Mouse (Mus musculus) midbrain, embryonic 12.5 days (tissue): ENCODE results near the gene Tgfb1i1. TPM values are rescaled to one million over a fixed set of nuclear protein-coding genes. Genes with fewer than 3 reads are reported as not detected.

Source experiments
- ATAC-seq: fragments of 200-750 bp; cut with Nextera tagmentation; 2 replicates; pipeline ENCODE4 v1.8.0; 2017; ENCODE audit warnings: low read depth, moderate TSS enrichment, moderate library complexity; ENCODE audit not compliant: low FRiP score
- H3K27ac ChIP-seq: fragments of 300-500 bp; sonication (generic); replicated peaks from 2 replicates; pipeline ENCODE4 v1.5.1; 2016; ENCODE audit warnings: mild to moderate bottlenecking
- H3K27me3 ChIP-seq: fragments of 300-500 bp; sonication (generic); 2 replicates; pipeline ENCODE4 v1.6.1; 2016; ENCODE audit warnings: mild to moderate bottlenecking
- H3K36me3 ChIP-seq: fragments of 300-500 bp; sonication (generic); 2 replicates; pipeline ENCODE4 v1.6.1; 2016
- H3K4me1 ChIP-seq: fragments of 300-500 bp; sonication (generic); 2 replicates; pipeline ENCODE4 v1.6.1; 2016
- H3K4me2 ChIP-seq: fragments of 300-500 bp; sonication (generic); replicated peaks from 2 replicates; pipeline ENCODE4 v1.6.1; 2016; ENCODE audit warnings: mild to moderate bottlenecking, moderate library complexity
- H3K4me3 ChIP-seq: fragments of 300-500 bp; sonication (generic); 2 replicates; pipeline ENCODE4 v1.5.1; 2016; ENCODE audit warnings: mild to moderate bottlenecking
- H3K9ac ChIP-seq: fragments of 300-500 bp; sonication (generic); replicated peaks from 2 replicates; pipeline ENCODE4 v1.6.1; 2016; ENCODE audit warnings: mild to moderate bottlenecking, moderate library complexity
- H3K9me3 ChIP-seq: fragments of 300-500 bp; sonication (generic); 2 replicates; pipeline ENCODE4 v1.6.1; 2016; ENCODE audit warnings: mild to moderate bottlenecking
- WGBS: fragments of 180-500 bp; shearing (Covaris S2); methylation state at CpG from one replicate; pipeline ENCODE4 v1.1.7; 2016; 5-methylcytosine and 5-hydroxymethylcytosine counted together
- microRNA-seq: library from miRNA; unstranded; fragments of <30 nt; microRNA quantifications from one replicate; pipeline ENCODE4, GENCODE M21; 2017
- polyA plus RNA-seq: library from polyadenylated mRNA; unstranded; fragments of >200 nt; fragmentation: Nextera tagmentation; extraction: Ambion mirVana; gene quantifications from 2 replicates; pipeline ENCODE4 v1.2.1, GENCODE M21; 2016

Tgfb1i1 gene
- polyA plus RNA-seq, 1 experiment from 2014 or later = 50.5 TPM

DNA sequence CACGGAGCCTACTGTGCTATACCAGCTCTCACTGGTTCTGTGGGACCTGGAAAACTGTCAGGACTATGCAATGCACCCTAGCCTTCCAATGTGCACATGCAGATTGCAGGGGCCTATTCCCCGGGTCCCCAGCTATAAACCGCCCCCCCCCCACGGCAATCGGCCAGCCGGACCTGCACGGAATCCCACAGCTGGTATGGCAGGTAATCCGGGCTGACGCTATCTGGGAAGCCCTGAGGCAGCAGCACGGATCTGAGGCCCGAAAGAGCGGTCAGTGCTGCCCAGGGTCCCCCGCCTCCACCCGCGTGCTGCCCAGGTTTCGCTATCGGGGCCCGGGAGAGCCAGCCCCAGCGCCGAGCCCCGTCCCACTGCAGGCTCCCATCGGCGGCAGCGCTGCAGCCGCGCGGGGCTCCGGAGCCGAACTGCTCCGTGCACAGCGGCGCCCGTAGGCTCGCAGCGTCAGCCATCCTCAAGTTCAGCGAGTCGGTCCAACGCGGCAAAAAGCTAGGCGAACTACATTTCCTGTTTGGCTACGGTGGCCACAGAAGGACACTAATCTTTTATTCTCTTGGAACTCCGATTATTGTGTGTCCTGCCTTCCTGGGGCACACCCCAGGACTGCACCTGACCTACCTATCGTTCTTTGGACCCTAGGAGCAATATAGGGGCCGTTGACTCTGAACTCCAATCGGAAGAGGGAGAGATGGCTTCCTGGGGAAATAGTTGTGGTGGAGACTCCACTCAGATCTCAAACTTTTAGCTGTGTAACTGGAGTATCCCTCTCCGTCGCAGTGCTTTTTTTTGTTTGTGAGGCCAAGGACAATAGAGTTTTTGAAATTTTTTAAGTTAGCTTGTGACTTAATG is 51.2 kb downstream of the Tgfb1i1 start, which contains the start of gene BC017158:
TSS of gene BC017158 (minus strand) at position 554 of the 864 bp plus-strand sequence.
- peak within 1 kb of the TSS; percentile 88 for H3K4me2 ChIP-seq
- peak; percentile 63 for ATAC-seq
- H3K9me3 ChIP-seq = no peaks in the 10 kb centered on the region
- 1% methylated on average over 47 of the region's 47 CpGs for WGBS
- H3K36me3 ChIP-seq = no peaks in the 10 kb centered on the region
- H3K4me3 ChIP-seq = peak within 1 kb of the TSS; percentile 90
- peak within 1 kb of the TSS; percentile 92 for H3K9ac ChIP-seq
- peak within 1 kb of the TSS; percentile 67 for H3K27ac ChIP-seq
- peaks cover 11% of the 10 kb centered on the region; the same call in 1 of the 2 replicates for H3K27me3 ChIP-seq
- H3K4me1 ChIP-seq = peaks cover 27% of the 10 kb centered on the region

GRCm38 (mm10) chr7:128298481-128299342 is 52.1 kb downstream of the Tgfb1i1 start:
- 60% methylated on average over 8 of the region's 8 CpGs for WGBS
- Histone ChIP-seq H3K36me3 (no peaks in the 10 kb centered on the region), H3K27ac (no peak overlapping the region), H3K9me3 (no peaks in the 10 kb centered on the region), H3K4me1 (peaks cover 27% of the 10 kb centered on the region), H3K4me3 (peak overlapping the region; percentile 90), H3K9ac (peak overlapping the region; percentile 92), H3K4me2 (peak overlapping the region; percentile 88), H3K27me3 (peaks cover 11% of the 10 kb centered on the region; the same call in 1 of the 2 replicates)
- no peak for ATAC-seq

DNA sequence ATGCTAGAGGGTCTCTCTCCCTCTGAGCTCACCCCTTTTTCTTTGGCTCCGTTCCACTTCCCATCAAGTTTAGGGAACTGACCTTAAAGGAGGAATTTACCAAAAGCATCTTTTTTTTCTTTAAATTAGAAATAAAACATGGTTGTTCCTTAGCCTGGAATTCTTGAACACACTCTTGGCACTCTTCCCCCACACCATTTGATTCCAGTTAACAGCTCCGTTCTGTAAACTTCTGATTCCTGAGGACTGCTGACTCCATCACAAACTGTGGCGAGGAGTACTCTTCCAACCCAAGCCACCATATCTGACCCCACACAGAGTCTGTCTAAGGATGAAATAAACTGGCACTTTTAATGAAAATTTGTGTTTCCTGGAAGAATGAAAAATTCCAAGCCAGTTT is 54.3 kb downstream of the Tgfb1i1 start:
- Histone ChIP-seq H3K27me3 (peaks cover 11% of the 10 kb centered on the region), H3K9me3 (no peaks in the 10 kb centered on the region), H3K27ac (no peak overlapping the region), H3K4me1 (peaks cover 27% of the 10 kb centered on the region), H3K4me2 (no peak overlapping the region), H3K4me3 (no peak overlapping the region), H3K9ac (no peak overlapping the region), H3K36me3 (no peaks in the 10 kb centered on the region)
- no peak for ATAC-seq
- WGBS = 79% methylated on average over 3 of the region's 3 CpGs

DNA sequence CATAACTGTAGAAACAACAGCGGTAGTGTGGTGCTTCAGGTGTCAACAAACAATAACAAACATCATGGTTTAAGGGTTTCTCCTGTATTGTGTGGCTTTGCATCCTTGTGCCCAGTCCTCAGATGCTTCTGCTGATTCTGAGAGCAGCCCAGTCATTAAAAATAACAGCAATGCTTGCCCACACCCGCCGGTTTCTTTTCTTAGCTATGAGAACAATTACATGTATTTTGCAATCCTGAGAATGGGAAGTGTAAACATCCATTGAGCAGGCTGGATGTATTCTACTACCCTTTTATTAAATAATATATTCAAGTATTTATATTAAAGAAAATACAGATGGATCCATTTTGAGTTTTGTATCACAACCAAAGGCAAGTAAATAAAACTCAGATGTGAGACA is 55.5 kb downstream of the Tgfb1i1 start:
- Histone ChIP-seq H3K4me3 (no peak overlapping the region), H3K27ac (no peak overlapping the region), H3K27me3 (peaks cover 7% of the 10 kb centered on the region), H3K4me2 (no peak overlapping the region), H3K36me3 (no peaks in the 10 kb centered on the region), H3K9me3 (no peaks in the 10 kb centered on the region), H3K4me1 (peaks cover 18% of the 10 kb centered on the region), H3K9ac (no peak overlapping the region)
- no peak for ATAC-seq
- WGBS = 95% methylated on average over 3 of the region's 3 CpGs

- no peak overlapping the region for H3K9ac ChIP-seq
- peaks cover 7% of the 10 kb centered on the region for H3K27me3 ChIP-seq
- no peaks in the 10 kb centered on the region for H3K4me1 ChIP-seq
- H3K36me3 ChIP-seq = no peaks in the 10 kb centered on the region
- no peaks in the 10 kb centered on the region for H3K9me3 ChIP-seq
- H3K4me2 ChIP-seq = no peak overlapping the region
- H3K4me3 ChIP-seq = no peak overlapping the region
- 85% methylated on average over 6 of the region's 6 CpGs for WGBS
- no peak overlapping the region for H3K27ac ChIP-seq
- no peak for ATAC-seq
Measured at GRCm38 (mm10) chr7:128304198-128304597, 57.6 kb downstream of the Tgfb1i1 start.

DNA sequence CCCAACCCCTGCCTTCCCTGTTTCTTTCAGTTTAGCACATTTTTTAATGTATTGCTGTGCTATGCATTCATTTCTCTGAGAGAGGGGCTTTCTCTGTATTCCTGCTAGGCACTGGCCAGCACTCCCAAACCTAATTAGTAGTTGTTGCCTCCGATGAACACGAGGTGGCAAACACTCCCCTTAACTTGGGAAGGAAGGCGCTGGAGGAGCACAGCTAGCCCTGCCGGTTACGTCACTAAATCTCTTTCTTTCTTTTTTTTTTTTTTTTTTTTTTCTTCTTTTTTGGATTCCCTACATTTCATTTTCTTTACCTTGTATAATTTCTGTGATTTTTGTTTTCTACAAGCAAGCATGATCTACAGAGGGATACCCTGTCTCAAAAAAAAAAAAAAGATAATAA is 58.3 kb downstream of the Tgfb1i1 start:
- H3K4me2 ChIP-seq = no peak overlapping the region
- no peaks in the 10 kb centered on the region for H3K9me3 ChIP-seq
- no peaks in the 10 kb centered on the region for H3K4me1 ChIP-seq
- H3K27me3 ChIP-seq = peaks cover 6% of the 10 kb centered on the region
- H3K36me3 ChIP-seq = no peaks in the 10 kb centered on the region
- ATAC-seq = no peak
- WGBS = 6% methylated on average over 5 of the region's 5 CpGs
- H3K27ac ChIP-seq = no peak overlapping the region
- H3K4me3 ChIP-seq = no peak overlapping the region
- H3K9ac ChIP-seq = no peak overlapping the region

Small RNA genes lying within 50 kb of the gene (microRNA-seq; reads per million reads assigned to microRNA genes)
- not detected for gene Mir3103

Other genes starting within 250 kb of the Tgfb1i1 start
- gene Trim72, start 242.9 kb upstream of the Tgfb1i1 start, polyA plus RNA-seq = not detected in 2 replicates
- 0.42 and 1.0 TPM in 2 replicates for gene Itgam, start 184.2 kb upstream of the Tgfb1i1 start, polyA plus RNA-seq
- not detected in 2 replicates for gene Gm49368, start 184.1 kb upstream of the Tgfb1i1 start, polyA plus RNA-seq
- 0.05 TPM in 1 of 2 replicates, not detected in the other for gene Itgax, start 117.3 kb upstream of the Tgfb1i1 start, polyA plus RNA-seq
- gene Itgad, start 92.4 kb upstream of the Tgfb1i1 start, polyA plus RNA-seq = not detected in 2 replicates
- gene Cox6a2, start 40.4 kb upstream of the Tgfb1i1 start, polyA plus RNA-seq = not detected in 2 replicates
- gene Armc5, start 9.5 kb upstream of the Tgfb1i1 start, polyA plus RNA-seq = 16.3 and 16.7 TPM in 2 replicates
- 13.2 TPM in 2 replicates for gene 9130023H24Rik, start 8.8 kb upstream of the Tgfb1i1 start, polyA plus RNA-seq
- not detected in 2 replicates for gene Slc5a2, start 18.8 kb downstream of the Tgfb1i1 start, polyA plus RNA-seq
- gene BC017158, start 51.4 kb downstream of the Tgfb1i1 start, polyA plus RNA-seq = 22.8 and 23.1 TPM in 2 replicates
- gene Rgs10, start 171.9 kb downstream of the Tgfb1i1 start, polyA plus RNA-seq = 10.8 and 13.6 TPM in 2 replicates
- gene Tial1, start 214.9 kb downstream of the Tgfb1i1 start, polyA plus RNA-seq = 39.4 and 41.3 TPM in 2 replicates